Mouse (Mus musculus): ENCODE measurements around the gene Yy1.

Gene Yy1

GRCm38 (mm10) chr12:108792546-108793452 lies at the start of gene Yy1:
TSS of gene Yy1 (plus strand) at chr12:108792973.
- peak; percentile 98 to 99 for DNase-seq

DNA sequence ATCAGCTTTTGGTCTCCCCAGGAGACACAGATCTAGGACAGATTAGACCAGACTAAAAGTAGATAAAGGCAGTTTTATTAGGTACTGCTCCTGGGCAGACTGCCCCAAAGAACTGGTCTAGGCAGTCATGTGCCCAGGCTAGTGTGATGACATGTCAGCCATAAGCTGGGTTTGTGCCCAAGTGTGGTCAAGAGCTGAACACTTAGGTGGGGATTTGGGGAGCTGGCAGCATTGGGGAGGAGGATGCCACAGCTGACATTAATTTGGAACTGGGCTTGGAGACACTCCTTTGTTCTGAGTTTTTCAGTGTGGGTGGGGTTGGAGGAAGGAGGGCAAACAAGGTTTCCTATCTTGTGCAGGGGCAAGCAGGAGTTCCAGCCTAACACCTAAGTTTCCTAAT lies 46.8 kb upstream of the Yy1 start:
- DNase-seq = no peak

DNA sequence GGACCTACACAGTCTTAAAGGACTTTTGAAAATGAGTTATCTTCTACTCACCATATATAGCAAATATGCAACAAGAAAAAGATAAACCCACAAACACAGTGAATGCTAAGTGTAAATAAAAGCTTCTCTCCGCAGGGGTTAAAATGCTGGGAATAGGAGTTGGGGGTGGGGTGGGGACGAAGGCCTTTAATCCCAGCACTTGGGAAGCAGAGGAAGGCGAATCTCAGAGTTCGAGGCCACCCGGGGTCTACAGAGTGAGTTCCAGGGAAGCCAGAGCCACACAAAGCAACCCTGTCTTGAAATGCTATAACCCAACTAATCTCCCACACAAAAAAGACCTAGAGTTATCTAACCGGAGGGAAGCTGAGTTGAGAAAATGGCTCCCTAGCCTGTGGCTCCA lies 43.8 kb upstream of the Yy1 start:
- no peak for DNase-seq

DNA sequence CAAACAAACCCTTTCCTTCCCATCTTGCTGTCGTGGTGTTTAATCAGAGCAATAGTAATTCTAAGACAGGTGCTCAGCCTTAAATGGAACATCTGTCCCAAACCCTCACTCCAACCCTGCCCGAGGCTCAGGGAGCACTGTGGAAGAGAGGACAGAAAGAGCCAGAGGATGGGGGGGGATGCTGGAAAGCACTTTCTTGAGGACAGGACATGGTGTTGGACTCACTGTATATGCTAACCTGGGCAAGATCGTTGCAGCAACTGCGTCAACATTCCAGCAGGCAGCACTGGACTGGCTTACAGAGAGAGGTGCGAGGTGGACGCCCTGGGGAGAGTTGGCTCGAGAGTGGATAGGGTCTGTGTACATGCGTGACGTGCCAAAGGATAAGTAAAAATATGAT lies 43.3 kb upstream of the Yy1 start:
- DNase-seq = no peak

DNA sequence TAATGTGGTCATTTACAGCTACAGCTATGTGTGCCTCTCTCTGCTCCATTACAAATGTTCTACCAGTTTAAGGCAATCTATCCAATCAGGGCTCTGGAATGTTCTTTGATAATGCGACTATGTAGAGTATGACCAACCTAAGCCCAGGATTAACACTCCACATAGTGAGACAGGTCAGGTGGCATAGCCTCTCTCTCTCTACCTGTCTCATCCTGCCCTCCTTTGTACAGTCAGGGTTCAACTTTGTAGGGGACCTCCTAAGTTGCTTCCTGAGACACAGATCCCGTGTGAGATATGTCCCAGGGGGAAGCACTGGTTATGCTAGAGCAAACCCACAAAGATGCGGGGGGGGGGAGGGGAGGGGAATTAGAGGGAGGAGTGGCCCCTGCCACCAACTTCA lies 42.5 kb upstream of the Yy1 start:
- no peak for DNase-seq

DNA sequence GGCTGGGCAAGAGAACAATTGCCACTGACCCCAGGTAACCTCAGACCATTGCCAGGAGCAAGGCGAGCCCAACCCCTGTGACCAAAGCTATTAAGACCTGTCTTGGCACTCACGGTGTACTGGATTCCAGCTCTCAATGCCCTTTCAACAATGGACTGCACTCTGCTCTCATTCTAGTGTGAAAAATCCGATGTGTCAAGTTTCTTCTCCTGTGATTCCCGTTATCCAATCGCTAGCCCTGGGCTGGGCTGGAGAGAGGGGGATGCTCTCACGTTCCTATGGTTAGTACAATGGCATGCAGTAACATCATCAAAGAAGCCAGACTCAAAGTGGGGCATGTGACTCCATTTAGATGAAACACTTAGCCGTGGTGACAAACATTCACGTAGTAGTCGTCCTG lies 41.0 kb upstream of the Yy1 start:
- DNase-seq = peak in 1 of 2 experiments; percentile 51

DNA sequence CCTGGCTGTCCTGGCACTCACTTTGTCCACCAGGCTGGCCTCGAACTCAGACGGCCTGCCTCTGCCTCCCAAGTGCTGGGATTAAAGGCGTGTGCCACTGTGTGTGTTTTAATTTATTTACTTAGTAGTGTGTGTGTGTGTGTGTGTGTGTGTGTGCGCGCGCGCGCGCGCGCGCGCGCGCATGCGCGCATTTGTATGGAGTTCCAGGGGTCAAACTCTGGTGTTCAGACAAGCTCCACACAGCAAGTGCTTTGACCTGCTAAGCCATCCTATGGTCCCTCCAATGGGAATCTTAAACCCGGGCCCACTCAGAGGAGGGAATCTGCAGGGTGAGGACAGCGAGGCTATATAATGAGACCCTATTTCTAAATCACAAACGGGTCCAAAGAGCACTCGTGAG lies 37.6 kb upstream of the Yy1 start:
- DNase-seq = no peak

DNA sequence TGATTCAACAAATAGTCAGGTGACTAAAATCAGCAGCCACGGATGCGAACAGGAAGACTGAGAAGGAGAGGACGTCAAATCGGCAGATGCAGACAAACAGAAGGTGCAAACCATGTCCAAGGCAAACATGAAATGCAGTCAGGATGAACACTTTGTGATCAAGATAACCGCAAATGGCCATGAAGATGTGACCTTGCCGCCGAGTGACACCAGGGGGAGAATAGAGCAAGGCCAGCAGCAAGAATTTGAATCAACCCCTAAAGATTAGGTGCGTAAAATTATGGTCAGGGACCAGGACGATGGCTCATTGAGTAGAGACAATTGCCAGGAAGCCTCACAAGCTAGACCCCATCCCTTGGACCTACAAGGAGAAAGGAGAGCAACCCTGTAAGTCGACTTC lies 36.2 kb upstream of the Yy1 start:
- DNase-seq = no peak

GRCm38 (mm10) chr12:108757717-108758257 lies 35.0 kb upstream of the Yy1 start:
- peak; percentile 97 to 99 for DNase-seq

DNA sequence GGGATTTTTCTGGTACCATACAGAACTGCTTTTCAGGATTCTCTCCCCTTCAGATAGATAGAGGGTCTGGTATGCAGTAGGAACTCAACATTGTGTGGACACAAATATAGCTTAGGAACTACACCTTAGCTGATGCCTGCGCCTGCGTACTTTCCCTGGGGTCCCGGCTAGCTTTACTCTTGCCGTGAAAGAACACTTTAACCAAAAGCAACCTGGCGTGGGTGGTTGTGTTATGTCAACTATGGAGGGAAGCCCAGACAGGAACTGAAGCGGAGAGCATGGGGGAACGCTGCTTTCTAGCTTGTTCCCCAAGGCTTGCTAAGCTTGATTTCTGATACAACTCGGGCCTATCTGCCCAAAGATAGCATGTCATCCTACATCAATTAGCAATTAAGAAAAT lies 34.5 kb upstream of the Yy1 start:
- DNase-seq = no peak

GRCm38 (mm10) chr12:108758682-108759081 lies 34.1 kb upstream of the Yy1 start:
- DNase-seq = no peak

- DNase-seq = no peak
These were observed 33.5 kb upstream of the Yy1 start for GRCm38 (mm10) chr12:108759266-108759665.

DNA sequence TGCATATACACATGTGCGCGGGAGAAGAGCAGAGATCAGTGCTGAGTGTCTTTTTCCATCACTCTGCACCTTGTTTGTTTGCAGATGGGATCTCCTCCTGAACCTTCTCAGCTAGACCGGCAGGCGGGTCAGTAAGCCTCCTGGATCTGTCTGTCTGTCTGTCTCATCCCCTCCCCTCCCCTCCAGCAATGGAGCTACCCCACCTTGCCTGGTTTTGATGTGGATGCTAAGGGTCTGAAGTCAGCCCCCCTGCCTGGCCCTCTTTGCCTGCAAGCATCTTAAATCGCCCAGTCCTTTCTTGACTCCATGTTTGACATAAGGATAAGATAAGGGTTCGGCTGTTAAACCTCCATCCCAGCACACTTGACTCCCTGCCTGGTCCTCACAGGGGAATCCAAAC lies 32.8 kb upstream of the Yy1 start:
- DNase-seq = no peak

DNA sequence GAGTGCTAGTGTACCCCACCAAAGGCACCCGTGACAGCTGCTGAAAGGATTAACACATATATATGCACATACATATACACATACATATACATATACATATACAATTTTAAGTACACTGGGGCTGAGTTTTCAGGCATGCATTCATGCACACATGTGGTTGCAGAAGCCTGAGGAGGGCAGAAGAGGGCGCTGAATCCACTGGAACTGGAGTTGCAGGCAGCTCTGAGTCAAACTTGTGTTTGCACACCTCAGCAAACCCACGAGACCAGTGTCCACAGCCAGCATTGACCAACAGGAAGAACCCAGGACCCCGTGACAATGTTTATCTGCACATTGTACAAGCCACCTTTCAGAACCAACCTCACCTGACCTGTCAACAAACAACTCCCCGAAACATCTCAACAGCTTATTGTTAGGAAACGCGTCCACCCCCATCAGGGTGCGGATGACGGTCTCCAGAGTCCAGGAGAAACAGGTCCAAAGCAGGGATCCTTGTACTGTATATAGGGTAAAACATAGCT lies 32.2 kb upstream of the Yy1 start:
- peak; percentile 39 to 57 for DNase-seq

- peak; percentile 66 to 77 for DNase-seq
These were observed 31.6 kb upstream of the Yy1 start for GRCm38 (mm10) chr12:108761209-108761608.

- no peak for DNase-seq
These were observed 31.1 kb upstream of the Yy1 start for GRCm38 (mm10) chr12:108761665-108762064.

DNA sequence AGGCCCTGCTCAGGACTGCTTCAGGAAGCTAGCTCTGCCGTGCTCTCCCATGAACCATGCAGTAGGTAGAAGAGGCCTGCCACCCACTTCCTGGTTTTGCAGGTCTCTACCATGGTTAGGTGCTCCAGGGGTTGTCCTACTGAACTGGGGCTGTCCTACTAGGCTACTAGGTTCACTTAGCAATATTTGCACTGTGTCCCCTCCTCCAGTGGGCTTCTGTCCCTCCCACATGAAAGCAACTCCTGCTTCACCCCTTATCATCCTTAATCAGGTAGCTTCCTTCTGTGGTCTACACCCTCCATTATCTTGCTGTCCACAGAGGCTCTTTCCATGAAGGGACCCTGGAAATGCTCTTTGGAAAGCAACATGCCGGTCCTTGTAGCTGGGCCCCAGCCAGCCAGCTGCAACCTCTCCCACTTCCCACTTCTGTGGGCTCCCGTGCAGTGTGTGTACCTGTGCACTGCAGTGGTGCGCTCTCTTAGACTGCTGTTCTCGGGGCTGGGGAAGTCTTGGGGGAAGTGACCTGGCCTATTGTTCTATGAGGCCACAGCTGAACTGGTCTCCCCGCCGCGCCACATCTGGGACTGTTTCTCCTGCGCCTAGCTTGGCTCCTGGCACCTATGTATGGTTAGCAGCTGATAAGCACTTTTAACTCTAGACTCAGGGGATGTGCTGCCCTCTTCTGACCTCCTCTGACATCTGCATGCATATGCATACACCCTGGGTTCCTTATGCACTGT lies 29.5 kb upstream of the Yy1 start:
- peak; percentile 36 to 37 for DNase-seq

DNA sequence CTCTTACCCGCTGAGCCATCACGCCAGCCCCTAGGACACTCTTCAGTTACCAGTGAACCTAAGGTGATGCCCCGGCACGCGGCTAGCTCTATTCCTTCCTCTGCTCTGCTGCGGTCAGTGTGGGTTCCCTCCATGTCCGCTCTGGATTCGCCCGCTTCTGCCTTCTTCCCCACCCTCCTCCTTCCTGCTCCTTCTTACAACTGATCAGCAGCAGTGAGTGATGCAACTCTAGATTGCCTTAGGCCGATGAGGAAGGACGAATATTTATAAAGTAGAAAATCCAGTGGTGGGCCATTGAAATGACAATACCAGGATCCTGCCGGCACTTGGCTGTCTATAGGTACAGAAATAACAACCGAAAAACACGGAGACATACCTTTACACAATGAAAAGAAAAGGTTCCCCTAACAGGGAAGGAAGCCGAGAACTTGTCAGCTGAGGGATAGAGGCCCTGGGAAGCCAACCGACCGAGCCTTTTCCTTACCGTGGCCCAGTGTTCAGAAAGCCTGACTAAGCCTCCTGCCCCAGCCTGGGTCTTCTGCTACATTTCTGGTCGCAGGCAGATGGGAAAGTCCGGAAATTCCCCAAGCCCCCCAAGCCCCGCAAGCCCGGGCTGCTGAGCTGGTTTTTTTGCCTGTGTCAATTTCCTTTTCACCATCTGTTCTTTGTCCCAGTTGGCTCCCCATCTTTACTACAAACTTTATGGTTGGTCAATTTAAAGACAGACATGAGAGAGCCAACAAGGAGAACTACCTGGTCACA lies 27.7 kb upstream of the Yy1 start:
- DNase-seq = peak; percentile 50 to 52

- DNase-seq = peak; percentile 84 to 90
These were observed 27.0 kb upstream of the Yy1 start for GRCm38 (mm10) chr12:108765751-108766221.

- no peak for DNase-seq
These were observed 26.5 kb upstream of the Yy1 start for GRCm38 (mm10) chr12:108766316-108766715.

- no peak for DNase-seq
These were observed 25.9 kb upstream of the Yy1 start for GRCm38 (mm10) chr12:108766866-108767265.

DNA sequence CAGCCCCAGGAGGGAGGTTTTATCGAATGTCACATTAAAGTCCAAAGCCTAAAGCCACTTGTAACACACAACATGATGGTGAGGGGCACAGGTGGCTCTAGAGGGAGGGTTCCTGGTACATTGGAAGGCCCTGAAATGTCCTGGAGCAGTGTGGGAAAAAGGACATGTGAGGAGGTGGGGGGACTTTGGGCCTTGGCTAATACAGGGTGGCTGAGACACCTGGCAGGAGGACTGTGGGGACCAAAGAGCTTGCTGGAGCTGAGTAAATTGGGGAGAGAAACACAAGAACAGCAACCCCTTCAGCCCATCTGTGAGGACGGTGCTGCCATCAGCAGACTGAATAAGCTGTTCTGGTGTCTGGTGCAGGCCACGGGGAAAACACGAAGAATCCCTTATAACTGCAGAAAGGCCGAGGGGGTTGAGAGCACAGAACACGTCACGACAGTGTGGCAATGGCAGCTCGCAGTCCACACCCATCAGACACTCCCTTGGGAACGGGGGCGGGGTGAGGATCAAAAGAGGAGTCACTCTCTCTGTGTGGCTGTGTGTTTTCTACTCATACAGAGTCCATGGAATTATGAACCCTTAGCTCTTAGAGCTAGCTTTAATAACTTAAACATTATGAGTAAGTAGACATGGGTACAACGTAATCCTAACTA lies 24.4 kb upstream of the Yy1 start:
- DNase-seq = no peak
